Mouse (Mus musculus): ENCODE data around the gene Abca6.

The Abca6 gene

DNA sequence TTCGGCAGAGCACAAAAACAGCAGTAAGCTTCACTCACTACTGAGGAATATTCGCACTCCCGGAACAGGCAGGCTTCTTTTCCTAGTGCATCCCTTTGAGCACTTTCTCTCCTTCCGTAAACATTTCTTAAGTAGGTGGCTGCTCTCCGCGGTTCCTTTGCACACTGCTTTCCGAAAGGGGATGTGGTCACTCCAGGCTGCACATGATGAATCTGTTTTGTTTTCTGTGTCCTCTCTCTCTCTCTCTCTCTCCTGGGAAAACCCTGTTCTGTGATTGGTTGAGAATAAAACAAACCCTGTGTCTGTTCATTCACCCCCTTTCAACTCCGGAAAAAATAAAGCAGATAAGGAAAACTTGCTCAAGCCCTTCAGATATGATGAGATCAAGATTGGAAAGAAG lies at the start of gene Abca6:
Abca6 (minus strand) TSS at position 243 of the 400 bp plus-strand sequence.
- peak; percentile 39 for DNase-seq

DNA sequence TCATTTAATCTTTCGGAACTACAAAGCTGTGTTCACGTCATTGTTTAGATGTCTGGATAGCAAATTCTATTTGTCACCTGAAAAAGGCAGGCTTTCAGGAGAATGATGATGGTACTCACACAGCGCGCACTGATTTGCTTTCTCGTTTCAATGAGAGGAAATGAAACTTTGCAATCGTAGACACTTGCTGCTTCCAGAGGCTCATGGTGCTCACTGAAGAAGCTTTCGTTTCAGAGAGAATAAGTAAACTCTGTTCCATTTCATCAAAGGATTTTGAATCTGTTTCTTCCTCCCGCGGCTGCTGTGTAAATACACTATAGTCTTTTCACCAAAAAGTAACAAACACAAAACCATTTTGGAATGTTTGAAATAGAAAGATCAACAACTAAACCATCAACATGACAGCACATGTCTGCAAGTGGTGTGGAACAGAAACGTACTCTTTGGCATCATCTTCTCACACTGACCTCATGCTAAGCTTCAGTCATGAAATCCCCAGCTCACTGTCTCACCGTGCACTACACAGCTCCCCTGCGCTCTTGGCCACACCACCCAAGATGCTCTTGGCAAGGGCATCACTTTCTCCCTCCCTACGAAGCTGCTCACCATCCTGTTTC lies 46.4 kb upstream of the Abca6 start:
- DNase-seq: no peak

DNA sequence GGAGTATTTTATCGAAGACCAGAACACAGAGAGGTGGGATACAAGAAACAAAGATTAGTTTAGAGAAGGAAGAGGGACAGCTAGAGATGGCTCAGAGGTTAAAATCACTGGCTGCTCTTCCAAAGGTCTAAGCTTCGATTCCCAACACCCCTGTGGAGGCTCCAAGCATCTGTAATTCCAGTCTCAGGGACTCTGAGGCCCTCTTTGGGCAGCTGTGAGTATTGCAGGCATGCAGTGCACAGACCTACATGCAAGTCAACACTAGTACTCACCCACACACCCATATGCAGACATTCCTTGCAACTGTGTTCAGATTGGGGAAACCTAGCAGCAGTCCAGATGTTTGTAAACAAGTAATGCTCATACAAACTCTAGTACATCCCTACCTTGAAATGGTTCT lies 39.0 kb upstream of the Abca6 start:
- DNase-seq: peak; percentile 14

DNA sequence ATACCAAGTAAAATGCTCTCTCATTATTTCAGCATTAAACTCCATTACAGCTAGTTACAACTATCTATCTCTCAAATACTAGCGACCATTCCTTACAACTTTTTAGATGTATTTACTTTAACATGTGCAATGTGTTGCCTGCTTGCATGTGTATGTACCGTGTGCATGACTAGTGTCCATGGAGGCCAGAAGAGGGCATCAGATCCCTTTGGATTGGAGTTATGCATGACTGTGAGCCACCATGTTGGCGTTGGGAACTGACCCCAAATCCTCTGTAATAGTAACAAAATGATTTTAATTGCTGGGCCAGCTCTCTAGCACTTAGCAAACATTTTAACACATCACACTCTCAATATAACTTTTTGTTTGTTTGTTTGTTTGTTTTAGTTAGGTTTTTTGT lies 36.8 kb upstream of the Abca6 start:
- peak; percentile 14 for DNase-seq

DNA sequence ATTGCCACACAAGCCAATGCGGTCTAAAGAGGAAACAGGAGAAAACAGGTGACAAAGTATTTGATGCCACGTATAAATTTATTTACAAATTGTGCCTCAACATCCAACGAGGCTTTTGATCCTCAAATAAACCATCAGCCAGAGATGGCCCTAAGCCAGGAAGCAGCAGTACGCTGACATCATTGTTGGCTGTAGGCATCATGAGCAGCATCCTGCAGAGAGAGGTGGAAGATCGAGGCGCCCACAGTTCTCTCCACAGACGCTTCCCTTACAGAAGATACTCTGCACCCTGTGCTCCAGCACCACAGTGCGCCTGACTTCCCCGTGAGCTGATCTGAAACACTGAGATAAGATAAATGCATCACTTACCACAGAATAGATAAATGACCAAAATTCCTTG lies 36.1 kb upstream of the Abca6 start:
- DNase-seq: no peak

DNA sequence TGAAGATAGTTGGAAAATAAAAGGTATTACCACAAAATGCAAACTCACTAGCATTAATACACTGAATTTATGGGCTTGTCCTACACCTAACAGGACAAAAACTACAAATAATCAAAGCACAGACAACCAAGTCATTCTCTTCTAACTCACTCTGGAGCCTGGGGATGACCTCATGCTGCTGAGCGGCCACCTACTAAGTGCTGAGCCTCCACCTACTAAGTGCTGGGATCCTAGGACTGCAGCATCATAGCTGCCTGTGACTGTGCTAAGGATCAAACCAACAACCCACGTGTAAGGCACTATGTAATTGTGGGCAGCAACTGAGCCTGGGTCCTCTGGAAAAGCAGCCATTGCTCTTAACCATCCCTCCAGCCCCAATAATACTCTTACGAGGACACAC lies 34.8 kb upstream of the Abca6 start:
- DNase-seq: no peak

DNA sequence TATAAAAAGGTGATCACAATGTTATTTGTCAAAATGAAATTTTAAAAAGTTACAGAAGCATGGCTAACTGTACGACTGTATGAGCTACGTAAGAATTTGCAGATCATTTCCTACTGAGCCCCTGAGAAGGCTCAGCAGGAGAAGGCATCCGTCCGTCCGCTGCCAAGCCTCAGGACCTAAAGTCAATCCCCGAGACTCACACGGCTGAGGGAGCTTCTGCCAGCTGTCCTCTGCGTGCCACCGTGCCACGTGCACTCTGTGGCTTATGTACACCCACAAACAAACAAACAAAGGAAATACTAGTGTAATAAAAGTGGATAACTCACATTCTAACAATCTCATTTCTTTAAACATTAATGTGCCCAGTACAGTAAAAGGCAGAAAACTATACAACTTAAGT lies 33.3 kb upstream of the Abca6 start:
- DNase-seq: no peak

DNA sequence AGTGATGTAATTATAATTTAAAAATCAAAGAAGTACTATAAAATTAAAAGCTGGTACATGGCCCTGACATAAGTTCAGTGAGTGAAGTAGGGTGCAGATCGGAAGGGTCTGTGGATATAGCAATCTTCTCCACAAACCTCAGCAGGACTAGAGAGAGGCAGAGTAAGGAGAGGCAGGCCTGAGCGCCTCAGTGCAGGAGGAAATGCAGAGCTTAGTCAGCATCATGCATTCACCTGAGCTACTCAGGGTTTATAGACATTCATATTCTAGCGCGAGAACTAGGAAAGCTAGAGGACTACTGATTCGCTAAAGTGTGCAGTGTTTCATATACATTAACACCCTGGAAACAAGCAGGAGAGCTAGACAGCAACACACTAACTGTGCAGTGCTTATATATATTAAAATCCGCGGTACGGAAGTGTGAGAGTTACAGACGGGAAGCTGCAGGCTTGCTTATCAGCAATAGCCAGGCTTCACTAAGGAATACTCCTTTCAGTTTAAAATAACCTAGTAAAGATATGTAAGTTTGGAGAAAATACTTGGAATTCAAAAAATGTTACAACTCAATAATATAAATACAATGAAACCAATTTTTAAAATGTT lies 32.7 kb upstream of the Abca6 start:
- DNase-seq: no peak

DNA sequence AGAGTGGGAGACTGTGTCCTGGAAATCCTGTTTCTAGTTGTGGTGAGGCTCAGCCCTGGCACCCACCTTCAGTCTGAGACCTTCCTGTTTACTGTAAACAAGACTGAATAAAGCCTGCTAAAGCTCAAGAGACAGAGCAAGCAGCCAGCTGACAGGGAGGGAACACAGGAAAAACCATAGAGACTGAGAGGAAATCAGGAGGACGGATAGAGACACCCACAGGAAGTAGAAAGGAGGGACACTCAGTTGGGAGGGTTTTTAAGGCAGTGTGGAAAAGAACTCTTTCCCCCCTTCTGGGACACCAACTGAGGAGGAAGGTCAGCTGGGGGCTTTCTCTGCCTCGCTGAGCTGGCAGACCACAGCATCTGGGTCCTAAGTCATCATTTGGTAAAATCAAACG lies 23.2 kb upstream of the Abca6 start:
- DNase-seq: no peak

DNA sequence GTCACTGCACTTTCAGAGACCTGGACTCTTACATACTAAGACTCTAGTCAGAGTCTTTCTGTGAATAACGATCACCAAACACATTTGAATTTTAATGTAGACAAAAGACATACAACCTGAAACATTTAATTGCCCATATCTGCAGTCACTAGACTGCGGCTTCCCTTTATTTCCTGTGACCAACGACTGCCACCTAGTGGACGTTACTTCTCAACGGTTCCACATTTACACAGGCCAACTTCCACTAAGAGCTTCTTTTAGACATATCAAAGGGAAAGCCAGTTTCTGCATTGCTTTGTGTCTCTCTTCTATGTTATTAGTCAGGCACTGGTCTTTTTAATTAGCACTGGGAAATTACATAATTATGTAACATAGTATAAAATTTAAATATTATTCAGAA lies 20.2 kb upstream of the Abca6 start:
- peak; percentile 85 for DNase-seq

DNA sequence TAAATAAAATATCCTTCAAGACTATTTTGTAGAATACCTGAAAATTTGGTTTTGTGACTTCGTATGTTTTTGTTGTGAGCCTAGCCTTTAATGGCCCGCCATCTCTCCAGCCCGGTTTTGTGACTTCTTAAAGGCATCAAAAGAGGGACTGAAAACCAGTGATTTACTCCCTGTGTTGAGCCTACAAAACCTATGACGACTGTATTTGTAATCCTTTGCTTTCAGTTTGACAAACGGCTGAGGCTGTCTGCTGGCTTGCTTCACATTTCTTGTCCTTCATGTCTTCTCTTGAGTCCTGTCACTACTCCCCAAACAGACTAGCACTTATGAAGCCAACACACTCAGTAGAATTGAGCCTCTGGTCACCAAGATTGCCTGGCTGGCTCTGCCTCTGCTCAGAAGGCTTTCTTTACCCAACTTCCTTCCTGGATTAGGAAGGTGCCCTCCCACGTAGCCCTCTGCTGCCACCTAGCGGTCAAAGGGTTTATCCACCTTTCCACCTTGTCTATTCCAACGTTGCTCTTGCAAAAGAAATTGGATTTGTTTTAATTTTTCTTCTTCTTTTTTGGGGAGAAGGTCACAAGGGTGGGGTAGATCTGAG lies 16.8 kb upstream of the Abca6 start:
- DNase-seq: peak; percentile 86

DNA sequence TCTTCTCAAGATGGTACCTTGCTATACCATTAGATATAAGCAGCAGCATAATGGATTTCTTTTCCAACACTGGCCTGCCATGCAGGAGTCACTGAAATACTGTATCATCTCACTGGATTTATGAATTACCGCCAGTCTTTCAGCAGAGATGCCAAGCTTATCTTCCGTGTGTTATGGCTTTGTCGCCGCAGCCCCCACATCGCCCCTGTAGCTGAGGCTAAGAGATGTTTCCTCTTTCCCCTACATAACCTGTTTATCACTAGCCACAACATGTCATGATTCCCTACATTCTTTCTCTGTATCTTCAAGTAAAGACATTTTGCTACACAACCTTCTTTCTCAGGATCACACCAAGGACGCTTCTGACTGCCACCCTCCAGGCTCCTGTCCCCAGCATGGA lies 15.7 kb upstream of the Abca6 start:
- DNase-seq: no peak

DNA sequence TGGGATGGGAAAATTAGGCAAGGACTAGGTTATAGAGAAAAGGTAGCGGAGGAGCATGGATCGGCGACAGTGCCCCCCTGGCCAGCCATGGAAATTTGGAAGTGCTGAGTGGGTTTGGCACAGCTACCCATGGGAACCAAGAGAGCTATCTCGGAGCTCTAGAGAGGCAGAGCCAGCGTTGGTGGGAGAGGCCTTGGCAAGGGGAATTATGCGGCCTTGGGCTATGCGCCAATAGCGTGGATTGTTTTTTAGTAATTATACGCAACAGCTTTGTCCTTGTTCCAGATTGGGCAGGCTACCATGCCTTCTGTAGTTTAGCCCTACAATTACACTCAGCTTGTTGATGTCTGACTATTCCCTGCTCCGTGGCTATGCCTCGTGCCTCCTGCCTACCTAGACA lies 15.2 kb upstream of the Abca6 start:
- DNase-seq: no peak

DNA sequence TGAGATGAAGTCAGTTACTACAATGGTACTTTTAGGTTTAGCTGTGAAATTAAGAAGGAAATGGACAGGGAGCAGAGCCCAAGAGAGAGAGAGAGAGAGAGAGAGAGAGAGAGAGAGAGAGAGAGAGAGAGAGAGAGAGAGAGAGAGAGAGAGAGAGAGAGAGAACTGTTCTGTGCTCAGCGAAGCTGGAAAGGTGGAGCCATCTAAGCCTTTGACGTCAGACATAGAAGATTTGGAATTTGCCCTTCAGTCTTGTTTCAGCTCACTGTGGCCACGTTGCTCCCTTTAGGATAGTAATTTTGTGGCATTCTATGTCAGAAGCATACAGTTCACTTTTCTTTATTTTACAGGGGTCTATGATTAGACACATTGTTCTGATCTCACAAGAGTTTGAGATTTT lies 10.3 kb upstream of the Abca6 start:
- no peak for DNase-seq

DNA sequence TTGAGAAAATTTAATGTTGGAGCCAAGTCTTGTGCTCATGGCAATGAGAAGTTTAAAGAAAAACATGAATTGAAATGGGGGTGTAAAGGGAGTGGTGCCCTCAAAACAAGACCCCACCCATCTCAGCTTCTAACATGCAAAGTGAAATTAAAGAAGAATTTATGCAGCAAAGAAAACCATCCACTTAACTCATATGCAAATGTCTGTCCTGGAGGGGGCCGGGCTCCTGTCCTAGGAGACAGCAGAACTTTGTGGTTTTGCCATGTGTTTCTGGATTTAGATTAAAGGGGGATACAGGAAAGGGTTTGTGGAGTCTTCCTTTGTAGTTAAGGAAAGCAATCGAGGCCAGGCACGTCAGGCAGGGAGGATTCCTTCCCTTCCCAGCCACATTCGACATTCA lies 6.3 kb upstream of the Abca6 start:
- DNase-seq: no peak

DNA sequence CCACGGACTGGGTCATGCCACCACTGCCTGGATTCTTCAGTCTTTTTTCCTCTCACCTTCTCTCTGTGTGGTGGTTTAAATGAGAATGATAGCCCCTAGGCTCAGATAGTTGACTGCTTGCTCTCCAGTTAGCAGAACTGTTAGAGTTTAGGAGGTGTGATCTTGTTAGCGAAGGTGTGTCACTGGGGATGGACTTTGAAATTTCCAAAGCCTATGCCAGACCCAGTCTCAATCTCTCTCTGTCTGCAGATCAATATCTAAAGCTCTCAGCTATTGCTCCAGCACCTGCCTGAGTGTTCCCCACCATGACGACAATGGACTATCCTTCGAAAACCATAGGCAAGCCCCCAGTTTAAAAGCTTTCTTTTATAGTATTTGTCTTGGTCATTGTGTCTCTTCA lies 5.5 kb upstream of the Abca6 start:
- no peak for DNase-seq

DNA sequence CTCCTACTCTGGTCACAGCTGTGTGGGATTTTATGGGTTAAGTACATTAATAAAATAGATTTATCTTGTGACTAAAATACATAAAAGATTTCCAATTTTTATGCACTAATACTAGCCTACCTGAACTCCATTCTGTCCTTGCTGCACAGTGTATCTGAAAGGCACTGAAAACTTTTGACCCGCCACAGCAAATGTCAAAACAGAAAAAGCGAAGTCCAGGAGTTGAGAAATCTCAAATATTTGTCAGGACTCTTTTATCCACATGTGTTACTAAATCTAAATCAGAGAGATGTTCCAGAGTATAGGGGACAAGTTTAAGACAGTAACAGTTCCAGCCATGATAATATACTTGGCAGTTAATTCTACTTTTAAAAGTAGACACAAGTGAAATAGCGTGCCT lies 680 bp upstream of the Abca6 start:
- no peak for DNase-seq

DNA sequence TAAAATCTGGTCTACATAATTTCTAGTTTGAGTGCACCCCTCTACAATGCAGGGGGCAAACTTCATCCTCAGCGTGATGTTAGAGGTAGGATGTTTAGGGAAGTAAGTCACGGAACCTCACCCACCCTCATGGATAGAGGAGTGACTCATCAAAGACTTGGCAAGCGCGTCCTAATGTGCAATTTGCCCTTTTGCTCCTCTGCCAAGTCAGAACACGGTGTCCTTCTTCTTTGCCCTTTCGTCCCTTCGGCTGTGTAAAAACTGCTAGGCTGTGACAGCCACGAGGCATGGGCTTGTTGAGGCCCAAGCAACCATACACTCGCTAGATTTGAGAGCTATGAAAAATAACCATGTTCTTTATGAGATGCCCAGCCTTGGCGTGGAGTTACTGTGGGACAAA lies 6.8 kb downstream of the Abca6 start:
- no peak for DNase-seq

DNA sequence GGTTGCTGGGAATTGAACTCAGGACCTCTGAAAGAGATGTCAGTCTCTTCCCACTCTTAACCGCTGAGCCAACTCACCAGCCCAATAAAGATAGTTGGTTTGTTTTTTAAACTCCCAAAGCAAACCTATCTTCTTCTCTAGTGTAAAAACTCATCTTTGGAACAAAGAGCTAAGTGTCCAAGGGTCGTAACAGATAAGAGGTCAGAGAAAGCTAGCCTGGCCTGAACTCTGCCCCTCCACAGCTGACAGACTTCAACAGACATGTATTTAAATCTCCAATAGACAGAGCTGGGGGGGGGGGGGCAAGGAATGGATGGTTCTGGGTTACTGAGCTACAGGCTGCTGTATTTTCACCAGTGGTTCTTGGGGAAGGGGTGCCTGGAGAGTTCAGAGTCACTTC lies 14.1 kb downstream of the Abca6 start:
- no peak for DNase-seq

DNA sequence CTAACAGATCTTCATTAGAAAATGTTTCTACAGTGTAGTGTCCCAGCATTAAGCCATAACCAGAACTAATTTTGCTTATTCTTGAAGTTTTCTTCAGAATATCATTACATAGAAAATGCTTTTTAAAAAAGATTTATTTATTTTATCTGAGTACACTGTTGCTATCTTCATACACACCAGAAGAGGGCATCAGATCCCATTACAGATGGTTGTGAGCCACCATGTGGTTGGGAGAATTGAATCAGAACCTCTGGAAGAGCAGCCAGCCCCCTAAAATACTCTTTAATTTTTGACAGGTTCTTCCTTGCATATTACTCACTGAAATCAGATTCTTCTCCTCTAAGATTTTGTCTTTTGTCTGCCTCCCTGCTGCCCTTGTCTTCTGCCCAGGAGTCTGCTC lies 18.6 kb downstream of the Abca6 start:
- no peak for DNase-seq

DNA sequence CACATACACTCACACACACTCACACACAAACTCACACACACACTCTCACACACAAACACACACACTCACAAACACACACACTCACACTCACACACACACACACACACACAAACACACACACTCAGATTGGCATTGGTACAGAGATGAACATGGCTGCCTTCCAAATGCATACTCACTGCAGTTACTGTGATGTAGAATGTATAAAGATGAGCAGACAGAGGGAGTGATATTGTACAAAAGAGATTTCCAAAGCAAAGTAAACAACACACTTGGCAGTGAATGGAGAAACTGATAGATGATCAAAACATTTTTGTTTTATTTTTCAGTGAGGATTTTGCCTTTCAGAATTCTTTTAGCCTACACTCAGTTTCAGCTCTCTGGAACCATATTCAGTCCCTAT lies 34.5 kb downstream of the Abca6 start:
- DNase-seq: no peak

DNA sequence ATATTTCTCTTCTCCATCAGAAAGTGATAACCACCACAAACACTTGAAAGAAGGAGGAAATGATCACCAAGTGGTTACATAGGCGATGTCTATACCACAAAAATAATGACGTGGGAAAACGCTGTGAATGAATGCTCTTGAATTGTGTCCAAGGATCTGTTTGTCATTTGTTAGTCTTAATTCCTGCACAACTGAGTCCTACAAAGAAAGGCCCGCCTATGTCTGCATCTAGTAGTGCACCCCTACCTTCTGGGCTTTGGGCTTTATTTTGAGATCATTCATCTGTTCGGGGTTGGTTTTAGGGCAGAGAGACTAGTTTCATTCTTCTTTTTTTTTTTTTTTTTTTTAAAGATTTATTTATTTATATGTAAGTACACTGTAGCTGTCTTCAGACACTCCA lies 47.6 kb downstream of the Abca6 start:
- DNase-seq: no peak

DNA sequence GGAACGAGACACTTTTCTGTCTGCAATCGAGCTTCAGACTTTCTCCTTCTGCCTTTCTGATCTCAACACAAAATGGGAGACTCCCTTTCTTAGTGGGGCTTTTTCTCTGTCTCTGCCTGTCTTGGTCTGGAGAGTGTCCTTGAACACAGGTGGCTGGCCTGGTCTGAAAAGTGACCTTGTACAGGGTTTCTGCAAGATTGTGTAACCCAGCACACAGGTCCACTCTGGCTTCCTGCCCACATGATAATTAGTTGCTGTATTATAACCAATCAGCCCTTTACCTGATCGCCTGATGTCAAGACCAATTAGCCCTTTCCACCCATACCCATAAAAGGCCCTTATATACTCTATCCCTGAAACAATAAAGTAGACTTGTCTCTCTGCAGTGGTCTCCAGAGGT lies 52.7 kb downstream of the Abca6 start:
- DNase-seq: no peak

DNA sequence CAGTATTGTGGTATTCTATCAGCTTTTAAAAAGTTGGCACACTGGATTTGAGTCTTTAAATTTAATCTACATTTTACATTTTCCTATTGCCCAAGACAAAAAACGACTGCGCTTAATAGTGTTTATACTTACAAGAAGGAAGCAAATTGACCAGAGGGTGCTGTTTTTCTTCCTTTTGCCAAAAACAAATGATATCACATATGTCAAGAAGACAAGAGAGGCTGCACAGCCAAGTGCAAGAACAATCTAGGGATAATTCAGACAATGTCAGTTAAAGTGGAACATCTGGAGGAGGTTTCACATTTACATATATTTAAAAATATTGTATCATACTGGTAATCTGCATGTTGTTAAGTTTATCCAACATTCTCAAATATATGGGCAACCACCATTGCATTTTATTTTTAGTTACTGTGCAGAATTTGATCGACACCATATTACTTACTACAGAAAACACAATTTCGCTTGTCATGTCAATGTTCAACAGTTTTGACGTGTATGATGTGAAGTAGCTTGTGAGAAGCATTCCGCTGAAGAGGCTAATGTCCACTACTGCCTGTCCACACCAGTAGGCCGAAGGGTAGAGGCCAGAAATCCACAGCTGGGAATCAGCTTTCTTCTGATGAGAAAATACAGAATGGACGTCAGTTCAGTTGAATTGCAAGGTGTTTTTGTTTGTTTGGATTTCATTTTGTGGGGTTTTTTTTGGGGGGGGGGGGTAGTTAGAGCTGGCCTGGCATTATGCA lies 54.8 kb downstream of the Abca6 start:
- DNase-seq: no peak

All from retina, postnatal 1 day (tissue).